Mouse (Mus musculus): ENCODE measurements around the gene Abracl.

The Abracl gene

DNA sequence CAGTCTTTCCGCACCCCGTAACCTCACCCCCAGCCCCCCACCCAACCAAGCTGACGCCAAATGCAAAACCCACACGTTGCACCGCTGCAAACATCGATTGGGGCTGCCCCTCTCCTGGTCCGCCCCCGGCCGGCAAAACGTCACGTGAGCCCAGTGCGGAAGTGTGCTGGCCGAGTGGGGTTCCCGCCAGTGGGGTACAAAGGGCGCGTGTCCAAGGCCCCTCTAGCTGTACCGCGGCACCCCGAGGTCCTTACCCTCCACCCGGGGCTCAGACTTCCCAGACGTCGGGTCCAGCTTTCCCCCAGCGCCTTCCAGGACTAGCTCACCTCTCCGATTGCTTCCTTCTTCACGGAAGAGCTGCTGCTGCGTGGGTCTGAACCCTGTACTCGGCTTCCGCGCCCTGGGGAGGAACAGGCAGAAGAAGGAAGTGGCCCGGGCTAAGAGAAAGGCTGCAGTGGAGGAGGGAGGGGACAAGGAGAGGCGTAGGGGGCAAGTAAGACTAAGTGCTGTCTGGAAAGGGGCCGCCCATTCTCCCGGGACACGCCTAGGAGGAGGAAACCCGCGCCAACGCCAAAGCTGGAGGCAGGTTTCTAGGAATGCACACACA is at the start of gene Abracl:
TSS of gene Abracl (minus strand) at position 548 of the 607 bp plus-strand sequence.
- DNase-seq (ENCODE audit: low spot score in 2 of 2): peak; percentile 35 to 52

DNA sequence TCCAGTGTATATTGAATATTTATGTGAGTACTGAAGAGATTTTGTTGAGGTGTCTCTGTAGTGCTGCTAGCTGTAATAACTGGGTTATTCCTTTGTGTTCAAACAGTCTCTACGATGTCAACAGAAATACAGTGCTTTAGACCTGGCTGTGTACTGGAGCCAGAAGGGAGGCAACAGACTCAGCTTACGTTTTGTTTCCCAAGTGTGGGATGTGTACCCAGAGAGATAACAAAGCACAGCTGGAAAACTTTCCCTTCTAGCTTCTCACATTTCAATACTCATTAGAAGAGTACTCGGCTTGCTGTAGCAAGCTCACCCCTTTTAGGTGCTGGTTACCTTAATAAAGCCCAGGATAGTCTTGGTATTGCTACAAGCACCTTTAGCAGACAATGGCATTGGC is 49.8 kb upstream of the Abracl start:
- no peak for DNase-seq (ENCODE audit: low spot score in 2 of 2)

DNA sequence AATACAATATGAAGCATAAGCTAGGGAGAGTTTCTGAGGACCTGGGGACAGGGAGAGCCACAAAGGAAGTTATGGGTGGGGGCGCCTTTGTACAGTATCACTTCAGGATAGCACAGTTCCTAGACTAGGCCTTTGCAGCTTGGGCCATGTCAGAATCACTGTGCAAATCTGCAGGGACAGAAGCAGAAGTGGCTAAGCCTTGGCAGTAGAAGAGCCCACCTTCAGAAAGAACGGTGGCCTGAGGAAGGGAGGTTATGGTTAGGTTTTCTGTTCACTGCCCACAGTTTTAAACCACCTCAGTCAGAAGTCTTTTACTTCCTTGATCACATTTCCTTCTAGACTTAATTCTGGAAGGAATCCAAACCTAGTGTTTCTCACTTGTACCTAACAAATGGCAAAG is 47.5 kb upstream of the Abracl start:
- DNase-seq (ENCODE audit: low spot score in 2 of 2): no peak

DNA sequence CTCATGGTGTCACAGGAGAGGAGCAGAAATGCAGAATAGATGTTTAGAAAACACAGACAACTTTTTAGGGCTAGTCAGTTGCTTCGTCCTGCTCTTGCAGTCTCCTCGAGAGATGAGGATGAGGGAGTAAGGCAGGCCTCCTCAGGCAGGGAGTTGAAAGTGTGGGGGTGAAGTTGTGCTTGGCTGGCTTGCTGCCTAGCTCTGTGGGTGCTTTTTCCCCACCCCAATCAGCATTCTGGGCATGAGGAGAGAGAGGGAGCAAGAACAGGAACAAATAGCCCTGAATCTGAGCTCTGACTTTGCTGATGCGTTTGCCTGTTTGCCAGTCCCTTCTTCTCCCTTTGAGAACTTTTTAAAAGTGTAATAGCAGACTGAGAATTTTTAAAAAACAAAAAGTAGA is 47.1 kb upstream of the Abracl start:
- peak; percentile 53 to 64 for DNase-seq (ENCODE audit: low spot score in 2 of 2)

DNA sequence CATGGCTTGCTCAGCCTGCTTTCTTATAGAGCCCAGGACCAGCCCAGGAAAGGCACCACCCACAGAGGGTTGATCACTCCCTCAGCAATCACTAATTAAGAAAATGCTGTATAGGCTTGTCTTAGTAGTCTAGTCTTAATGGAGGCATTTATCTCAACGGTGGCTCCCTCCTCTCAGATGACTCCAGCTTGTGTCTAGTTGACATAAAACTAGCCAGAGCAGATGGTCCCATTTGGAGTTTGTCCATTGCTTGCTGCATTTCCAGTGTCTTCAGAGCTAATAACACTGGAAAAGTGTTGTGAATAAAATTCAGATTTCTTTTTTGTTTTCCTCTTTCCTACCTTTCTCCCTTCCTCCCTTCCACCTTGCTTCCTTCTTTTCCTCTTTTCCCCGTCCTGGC is 46.5 kb upstream of the Abracl start:
- no peak for DNase-seq (ENCODE audit: low spot score in 2 of 2)

DNA sequence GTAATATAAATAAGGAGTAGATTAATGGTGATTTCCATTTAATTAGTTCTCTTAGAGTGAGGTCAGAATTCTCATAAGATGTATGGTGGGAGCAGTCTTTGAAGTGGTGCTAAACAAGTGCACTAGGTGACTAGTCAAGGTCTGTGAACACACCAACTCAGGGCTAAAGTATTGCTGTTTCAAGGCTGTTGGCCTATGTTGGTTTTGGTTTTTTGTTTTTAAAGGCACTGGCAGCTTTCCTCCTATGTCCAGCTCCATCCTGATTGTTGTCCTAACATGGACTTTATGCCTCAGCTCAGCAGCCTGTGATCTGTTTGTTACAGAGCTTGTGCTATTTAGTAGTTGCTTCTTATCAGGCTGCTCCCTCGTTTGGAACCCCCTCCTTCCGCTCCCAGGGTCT is 45.8 kb upstream of the Abracl start:
- no peak for DNase-seq (ENCODE audit: low spot score in 2 of 2)

DNA sequence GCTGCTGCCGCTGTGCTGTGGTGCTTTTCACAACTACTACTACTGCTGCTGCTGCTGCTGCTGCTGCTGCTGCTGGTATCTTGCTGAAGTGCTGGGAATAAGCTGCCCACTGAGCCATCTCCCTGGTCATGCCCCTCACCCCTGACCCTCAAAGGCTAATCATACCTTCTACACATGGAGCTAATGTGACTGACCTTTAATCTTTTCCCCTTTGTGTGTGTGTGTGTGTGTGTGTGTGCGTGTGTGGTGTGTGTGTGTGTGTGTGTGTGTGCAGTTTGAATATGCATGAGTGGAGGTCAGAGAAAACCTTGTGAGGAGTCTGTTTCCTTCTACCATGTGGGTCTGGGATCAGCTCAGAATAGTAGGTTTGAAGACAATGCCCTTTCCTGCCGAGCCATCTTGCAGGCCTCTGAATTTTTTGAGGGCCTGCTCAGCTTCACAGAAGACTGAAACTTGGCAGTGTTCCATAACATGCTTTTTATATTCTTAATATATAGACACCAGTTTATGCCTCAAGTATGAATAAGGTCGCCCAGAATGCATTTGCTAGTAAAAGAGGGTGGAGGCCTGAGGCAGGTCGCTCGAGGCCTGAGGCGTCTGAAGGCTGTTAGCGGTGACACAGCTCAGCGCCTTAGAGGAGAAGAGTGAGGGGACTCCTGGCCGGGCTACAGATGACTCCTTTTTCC is 44.8 kb upstream of the Abracl start:
- DNase-seq (ENCODE audit: low spot score in 2 of 2): no peak

DNA sequence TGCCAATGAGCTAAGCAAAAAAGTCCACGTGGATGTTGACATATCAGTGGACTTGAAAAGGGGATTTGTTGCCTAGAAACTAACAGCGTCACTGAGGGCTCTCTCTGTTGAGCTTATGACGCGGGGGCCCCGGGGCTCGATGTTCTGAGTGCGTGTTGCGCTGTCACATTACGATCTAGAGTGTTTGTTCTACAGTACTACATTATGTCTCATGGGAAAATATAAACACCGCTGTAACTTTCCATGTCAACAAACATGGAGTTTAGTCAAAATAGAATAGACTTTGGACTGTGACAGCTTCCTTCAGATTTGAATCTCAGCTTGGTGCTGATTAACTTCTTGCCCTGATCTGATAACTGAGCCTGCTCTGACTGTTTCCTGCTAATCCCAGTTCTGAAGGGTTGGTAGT is 42.9 kb upstream of the Abracl start:
- DNase-seq (ENCODE audit: low spot score in 2 of 2): no peak

DNA sequence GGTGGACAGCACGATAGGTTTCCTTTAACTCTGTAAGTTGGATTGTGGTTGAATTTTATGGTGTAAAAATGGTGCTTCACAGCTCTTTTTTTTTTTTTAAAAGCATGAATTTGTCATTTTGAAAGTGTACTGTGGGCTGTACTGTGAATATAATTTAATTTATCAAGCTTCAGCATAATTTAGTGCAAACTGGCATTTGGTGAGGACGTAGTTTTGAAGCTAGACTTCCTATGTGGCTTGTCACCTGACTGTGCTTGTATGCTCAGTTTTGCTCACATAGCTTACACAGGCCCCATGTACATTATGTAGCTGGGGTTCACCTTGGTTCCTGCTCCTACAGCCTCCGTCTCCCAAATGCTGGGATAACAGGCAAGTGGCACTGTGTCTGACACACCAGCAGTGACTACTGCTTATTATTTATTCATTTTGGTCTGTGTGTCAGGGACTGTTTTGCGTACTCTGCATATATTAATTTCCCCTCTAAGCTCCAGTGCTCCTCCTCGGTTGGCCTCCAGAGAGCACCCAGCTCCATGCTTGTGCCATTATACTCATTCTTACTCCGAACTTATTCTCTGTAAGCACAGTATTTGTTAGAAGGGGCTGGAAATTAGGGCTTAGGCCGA is 41.6 kb upstream of the Abracl start:
- DNase-seq (ENCODE audit: low spot score in 2 of 2): no peak

DNA sequence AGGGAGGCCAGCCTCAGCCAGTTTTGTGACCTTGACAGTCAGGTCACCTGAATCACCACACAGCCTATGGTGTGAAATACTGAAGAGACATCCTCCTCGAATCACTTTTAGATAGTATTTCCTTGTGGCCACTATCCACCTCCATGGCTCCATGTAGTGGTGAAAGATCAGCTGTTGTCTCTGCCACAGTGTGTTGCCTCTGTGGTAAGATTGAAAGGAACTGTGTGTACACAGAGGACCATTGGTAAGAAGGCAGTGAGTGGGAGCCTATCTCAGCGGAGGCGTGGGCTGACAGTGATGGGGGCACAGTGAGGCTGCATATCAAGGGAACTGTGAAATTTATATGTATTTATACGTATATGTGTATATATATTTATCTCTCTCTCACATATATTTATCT is 38.4 kb upstream of the Abracl start:
- no peak for DNase-seq (ENCODE audit: low spot score in 2 of 2)

DNA sequence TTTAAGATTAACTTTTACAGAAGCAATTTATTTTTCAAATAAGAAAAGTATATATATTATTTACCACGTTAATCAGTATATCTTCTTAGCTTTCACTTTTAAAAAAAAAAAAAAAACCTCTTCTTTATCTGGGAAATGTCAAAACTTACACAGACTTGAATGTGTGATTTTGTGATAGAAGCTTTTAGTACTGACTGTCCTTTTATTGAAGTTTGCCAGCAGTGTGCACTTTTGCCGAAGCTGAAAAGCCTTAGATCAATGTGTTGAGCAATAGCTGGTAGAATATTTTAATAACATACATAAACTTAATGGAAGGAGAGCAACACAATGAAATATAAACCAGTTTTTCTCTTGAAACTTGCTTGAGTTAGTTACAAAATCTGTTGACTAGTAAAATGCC is 37.7 kb upstream of the Abracl start:
- DNase-seq (ENCODE audit: low spot score in 2 of 2): no peak

DNA sequence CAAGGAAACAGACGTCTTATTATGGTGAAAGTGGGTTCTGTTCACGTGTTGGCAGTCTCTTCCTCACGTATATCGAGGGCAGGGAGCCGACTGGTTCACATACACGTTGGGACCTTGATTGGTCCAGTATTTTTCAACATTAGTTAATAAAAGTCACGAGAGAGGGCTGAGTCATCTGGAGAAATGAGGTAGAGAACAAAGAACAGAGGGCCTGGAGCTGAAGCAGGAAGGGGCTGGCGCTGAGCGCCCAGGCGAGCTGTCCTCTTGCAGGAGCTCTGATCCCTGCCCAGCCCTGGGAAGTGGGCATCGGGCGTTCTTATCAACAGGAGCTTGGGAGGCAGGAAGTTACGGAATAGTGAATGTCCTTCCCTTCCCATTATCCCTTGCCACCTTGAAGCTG is 36.7 kb upstream of the Abracl start:
- DNase-seq (ENCODE audit: low spot score in 2 of 2): no peak

DNA sequence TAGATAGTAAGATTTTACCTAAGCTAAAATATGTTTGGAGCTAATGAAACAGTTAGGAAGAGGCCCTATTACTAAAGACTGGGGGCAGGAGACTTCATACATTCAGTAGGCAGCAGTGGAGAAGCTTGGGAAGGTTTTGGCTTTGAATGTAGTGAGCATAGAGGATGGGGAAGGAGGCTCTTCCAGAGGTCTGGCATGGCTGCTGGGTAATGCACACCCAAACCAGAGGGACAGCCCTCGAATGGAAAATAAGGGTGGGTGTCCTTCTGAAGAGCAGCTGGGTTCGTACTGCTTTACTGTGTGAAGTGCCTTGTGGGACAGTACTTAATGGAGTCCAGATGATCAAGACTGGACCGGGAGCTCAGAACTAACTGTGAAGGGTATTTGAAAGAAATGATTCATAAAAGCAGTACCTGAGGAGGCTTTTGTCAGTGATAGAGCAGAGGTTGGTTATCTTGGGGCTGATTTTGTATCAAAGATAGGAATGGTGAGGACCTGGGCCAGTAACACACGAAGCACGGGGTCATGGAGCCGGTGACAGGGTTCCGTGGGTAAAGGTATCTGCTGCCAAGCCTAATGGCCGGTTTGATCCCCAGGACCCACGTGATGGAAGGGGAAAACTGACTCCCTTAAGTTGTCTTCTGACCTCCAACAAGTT is 35.7 kb upstream of the Abracl start:
- DNase-seq (ENCODE audit: low spot score in 2 of 2): no peak

DNA sequence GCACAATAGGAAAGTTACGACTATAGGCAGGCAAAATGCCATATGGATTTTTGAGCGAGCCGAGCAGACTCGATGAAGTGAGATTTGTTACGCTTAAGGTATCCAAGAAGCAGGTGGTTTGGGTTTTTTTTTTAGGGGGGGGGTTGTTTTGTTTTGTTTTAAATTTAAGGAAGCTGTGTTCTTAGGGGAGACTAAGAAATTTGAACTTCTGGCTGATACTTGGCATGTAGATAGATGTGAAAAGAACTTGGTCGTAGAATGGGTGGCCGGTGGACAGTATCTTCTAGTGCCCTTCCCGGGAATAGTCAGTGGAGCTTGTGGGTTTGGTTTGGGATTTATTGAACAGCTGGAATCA is 33.3 kb upstream of the Abracl start:
- no peak for DNase-seq (ENCODE audit: low spot score in 2 of 2)

DNA sequence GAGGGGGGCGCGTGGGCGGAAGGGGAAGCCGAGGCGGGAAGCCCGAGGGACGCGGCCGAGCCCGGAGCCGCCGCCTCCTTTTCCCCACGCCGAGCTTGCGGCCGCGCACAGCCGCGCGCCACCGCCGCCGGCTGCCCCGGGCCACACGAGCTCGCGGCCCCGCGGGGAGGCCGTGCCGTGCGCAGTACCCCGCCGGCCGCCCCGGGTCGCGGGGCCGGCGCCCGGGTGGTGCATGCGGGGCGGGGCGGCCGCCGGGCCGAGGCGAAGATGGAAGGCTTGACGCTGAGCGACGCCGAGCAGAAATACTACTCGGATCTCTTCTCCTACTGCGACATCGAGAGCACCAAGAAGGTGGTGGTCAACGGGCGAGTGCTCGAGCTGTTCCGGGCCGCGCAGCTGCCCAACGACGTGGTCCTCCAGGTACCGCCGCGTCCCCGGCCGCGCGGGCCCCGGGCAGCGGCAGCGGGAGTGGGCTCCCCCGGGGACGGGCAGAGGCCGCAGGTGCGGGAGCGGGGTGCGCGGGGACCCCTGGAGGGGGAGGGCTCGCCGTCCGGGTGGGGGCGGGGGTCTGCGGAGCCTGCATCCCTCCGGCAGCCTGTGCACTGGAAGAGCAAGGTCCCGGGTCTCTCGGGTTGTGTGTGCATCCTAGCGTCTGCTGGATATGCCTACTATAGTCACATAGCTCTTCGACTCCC is 32.8 kb upstream of the Abracl start, which contains the start of gene Reps1:
TSS of gene Reps1 (plus strand) at position 166 of the 695 bp plus-strand sequence.
- no peak for DNase-seq (ENCODE audit: low spot score in 2 of 2)

DNA sequence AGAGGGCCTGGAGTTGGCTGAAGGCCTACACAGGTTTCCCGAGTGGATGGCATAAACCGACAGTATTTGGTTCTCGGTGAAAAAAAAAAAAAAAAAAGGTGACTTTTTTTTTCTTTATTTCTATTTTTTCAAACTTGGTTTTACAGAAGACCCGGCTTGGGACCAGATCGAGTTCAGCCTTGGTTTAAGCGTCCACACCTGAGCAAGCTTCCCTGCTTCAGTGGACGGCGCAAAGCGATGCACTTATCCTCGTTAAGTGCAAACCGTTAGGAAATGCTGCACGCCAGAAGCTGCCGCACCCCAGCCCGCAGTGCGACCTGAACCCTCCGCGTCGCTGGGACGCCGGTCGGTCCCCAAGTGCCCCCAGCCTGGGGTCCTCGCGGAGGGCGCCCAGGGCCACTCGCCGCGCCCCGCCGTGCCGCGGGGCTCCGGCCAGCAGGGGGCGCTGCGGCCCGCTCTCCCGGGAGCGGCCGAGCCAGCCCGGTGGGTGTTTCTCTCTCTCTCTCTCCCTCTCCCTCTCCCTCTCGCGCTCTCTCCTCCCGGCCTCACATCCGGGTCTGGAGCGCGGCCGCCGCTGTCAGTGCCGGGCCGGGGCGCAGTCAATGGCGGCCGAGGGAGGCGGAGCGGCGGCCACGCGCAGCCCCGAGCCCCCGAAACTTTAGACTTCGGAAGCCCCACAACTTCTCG is 32.1 kb upstream of the Abracl start:
- peak; percentile 66 to 68 for DNase-seq (ENCODE audit: low spot score in 2 of 2)

DNA sequence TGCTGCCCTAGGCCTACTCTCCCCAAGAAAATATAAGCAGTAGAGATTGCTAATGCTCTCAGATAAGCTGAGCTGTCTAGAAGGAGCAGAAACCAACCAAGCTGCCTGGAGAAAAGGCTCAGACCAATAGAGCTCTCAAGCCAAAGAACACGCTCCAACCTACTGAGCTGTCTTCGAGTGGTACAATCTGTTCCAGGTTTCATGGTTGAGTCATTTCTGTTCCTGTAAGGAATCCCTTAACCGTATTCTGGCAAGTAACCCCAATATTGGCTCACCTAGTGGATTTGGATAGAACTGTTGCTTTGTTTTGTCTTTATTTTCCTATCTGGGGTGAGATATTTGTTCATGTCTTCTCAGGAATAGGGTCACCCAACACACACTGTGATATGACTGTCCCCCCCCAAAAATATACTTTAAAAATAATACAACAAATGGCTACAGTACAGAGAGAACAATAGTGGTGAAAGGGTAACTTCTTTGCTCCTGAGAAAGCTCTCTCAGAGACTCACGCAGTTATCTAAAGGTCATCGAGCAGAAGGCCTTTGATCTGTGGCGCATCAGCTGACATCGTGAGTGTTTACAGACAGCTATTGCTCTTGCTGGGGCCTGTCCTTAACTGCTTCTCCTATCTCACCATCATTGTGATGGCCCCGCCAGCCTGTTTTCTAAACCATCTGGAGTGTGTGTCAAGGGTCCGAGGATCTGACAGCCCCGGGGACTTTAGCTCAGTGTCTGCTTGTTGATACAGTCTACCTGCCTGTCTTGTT is 24.5 kb upstream of the Abracl start:
- DNase-seq (ENCODE audit: low spot score in 2 of 2): no peak

DNA sequence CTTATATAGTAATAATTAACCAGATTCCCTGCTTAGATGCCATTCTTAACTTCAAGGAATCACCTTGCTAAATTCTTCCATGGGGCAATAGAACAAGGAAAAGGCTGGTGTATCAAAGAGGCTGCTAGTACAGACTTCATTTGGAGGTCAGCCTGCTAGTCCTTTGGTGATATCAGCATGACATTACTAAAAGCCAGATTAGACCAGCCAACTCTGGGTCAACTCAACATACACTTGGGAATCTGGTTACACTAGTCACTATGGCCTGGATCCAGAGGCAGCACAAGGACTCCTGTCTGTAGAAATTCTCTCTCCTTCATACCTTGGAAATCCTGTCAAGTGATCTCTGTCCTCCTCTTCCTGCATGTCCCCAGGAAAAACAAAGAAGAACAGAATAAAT is 23.3 kb upstream of the Abracl start:
- DNase-seq (ENCODE audit: low spot score in 2 of 2): no peak

DNA sequence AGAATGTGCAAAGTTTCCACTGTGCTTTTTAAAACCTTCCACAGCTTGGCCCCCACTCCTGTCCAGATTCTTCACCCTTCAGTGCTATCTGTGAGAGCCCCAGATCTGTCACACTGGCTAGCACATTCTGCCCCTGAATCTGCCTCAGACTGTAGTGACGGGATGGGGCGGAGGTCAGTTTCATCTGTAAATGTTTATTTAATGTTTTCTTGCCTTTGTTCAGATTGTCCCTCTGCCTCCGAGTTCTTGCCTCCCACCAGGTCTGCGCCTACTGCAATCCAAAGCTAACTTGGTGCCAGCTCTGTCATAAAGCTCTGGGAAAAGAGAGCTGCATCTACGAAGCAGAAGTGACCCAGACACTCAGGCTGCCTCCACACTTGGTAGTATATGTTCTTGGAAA is 13.8 kb upstream of the Abracl start:
- no peak for DNase-seq (ENCODE audit: low spot score in 2 of 2)

DNA sequence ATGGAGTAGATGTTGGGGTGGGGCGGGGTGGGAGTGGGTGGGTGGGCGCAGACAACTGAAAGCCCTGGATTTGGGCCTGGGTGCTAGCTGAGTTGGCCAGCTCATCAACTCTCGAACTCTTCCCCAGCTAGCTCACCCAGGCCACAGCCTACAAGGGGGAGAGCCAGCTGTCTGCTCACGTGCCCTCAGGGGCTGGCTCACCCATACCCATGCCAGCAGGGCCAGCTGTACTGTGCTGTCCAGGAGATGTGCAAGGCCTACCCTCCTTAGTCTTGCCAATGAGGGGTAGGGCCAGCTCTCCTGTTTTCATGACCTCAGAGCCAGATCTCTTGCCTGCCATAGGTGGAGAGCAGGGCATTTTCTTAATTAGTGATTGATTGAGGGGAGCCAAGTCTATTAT is 11.3 kb upstream of the Abracl start:
- DNase-seq (ENCODE audit: low spot score in 2 of 2): no peak

DNA sequence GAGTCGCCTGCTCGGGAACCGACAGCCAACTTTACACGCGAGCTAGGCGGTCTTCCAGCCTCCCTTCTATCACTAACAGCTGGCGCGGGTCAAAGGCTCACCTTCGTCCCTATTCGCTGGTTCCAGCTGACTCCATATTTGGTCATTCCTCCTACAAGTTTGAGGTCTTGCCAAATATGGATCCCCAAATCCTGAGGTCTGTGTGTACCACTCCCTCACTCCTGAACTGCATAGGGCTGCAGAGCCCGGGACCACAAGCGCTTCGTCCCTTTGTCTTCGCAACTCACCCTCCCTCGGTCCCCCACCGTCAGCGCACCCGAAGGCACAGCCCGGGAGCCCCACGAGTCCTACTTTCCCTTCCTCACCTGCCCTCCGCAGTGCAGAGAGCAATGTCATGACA is 776 bp downstream of the Abracl start:
- peak; percentile 18 to 24 for DNase-seq (ENCODE audit: low spot score in 2 of 2)

Measured in right cerebral cortex, postnatal 36 days (tissue).